Mouse (Mus musculus) limb, embryonic 14.5 days (tissue): Measurements from ENCODE around the gene Rpgrip1l. TPM values are rescaled to one million over a fixed set of nuclear protein-coding genes. Genes with fewer than 3 reads are reported as not detected.

Experiments
- ATAC-seq: fragments of 200-750 bp; cut with Nextera tagmentation; 2 replicates; pipeline ENCODE4 v1.8.0; 2017; ENCODE audit warnings: low read depth, moderate number of reproducible peaks, moderate TSS enrichment; ENCODE audit not compliant: low FRiP score
- DNase-seq: peaks from one replicate; pipeline ENCODE4 v3.0.0-alpha.2; 2015; ENCODE audit warnings: low spot score
- H3K27ac ChIP-seq: fragments of 300-500 bp; sonication (generic); replicated peaks from 2 replicates; pipeline ENCODE4 v1.5.1; 2014; ENCODE audit warnings: low read depth, mild to moderate bottlenecking, low read length, moderate library complexity, mixed read lengths
- H3K27me3 ChIP-seq: fragments of 300-500 bp; sonication (generic); 2 replicates; pipeline ENCODE4 v1.6.1; 2014; ENCODE audit warnings: low read length, mixed read lengths; ENCODE audit not compliant: control insufficient read depth, insufficient read depth
- H3K36me3 ChIP-seq: fragments of 300-500 bp; sonication (generic); 2 replicates; pipeline ENCODE4 v1.6.1; 2014; ENCODE audit warnings: mild to moderate bottlenecking, low read length, moderate library complexity, mixed read lengths; ENCODE audit not compliant: control insufficient read depth, insufficient read depth
- H3K4me1 ChIP-seq: fragments of 300-500 bp; sonication (generic); 2 replicates; pipeline ENCODE4 v1.6.1; 2014; ENCODE audit warnings: antibody characterized with exemption, low read length, mixed read lengths; ENCODE audit not compliant: control insufficient read depth, insufficient read depth
- H3K4me2 ChIP-seq: fragments of 300-500 bp; sonication (generic); replicated peaks from 2 replicates; pipeline ENCODE4 v1.6.1; 2014; ENCODE audit warnings: low read depth, mild to moderate bottlenecking, low read length, moderate library complexity; ENCODE audit not compliant: severe bottlenecking
- H3K4me3 ChIP-seq: fragments of 300-500 bp; sonication (generic); replicated peaks from 2 replicates; pipeline ENCODE4 v1.5.1; 2014; ENCODE audit warnings: low read length
- H3K9ac ChIP-seq: fragments of 300-500 bp; sonication (generic); 2 replicates; pipeline ENCODE4 v1.6.1; 2014; ENCODE audit warnings: mild to moderate bottlenecking, low read depth, low read length, moderate library complexity; ENCODE audit not compliant: severe bottlenecking
- H3K9me3 ChIP-seq: fragments of 300-500 bp; sonication (generic); 2 replicates; pipeline ENCODE4 v1.6.1; 2016; ENCODE audit warnings: low read length; ENCODE audit not compliant: control insufficient read depth
- POLR2A ChIP-seq: fragments of 200-500 bp; IDR thresholded peaks from 2 replicates; pipeline ENCODE4 v1.8.0; 2012; ENCODE audit warnings: inconsistent platforms, mild to moderate bottlenecking, moderate library complexity, borderline replicate concordance; ENCODE audit not compliant: insufficient read depth, insufficient read length; ENCODE audit errors: extremely low read depth
- WGBS: fragments of 180-500 bp; shearing (Covaris S2); extraction: QIAGEN DNeasy Blood & Tissue Kit; methylation state at CpG from one replicate; pipeline ENCODE4 v1.1.7; 2014; 5-methylcytosine and 5-hydroxymethylcytosine counted together
- polyA plus RNA-seq, 2 experiments: library from polyadenylated mRNA; depleted of rRNA in 1 of 2; stranded (reverse) in 1 of 2; unstranded in 1 of 2; fragments of >200 nt; fragmentation: Nextera tagmentation in 1 of 2; extraction: Ambion mirVana in 1 of 2; gene quantifications; 2 replicates each; pipeline versions ENCODE4 v1.2.1 to v1.2.3; 2012 to 2014

The Rpgrip1l gene
- polyA plus RNA-seq, 2 experiments = 7.7 to 16.5 TPM

DNA sequence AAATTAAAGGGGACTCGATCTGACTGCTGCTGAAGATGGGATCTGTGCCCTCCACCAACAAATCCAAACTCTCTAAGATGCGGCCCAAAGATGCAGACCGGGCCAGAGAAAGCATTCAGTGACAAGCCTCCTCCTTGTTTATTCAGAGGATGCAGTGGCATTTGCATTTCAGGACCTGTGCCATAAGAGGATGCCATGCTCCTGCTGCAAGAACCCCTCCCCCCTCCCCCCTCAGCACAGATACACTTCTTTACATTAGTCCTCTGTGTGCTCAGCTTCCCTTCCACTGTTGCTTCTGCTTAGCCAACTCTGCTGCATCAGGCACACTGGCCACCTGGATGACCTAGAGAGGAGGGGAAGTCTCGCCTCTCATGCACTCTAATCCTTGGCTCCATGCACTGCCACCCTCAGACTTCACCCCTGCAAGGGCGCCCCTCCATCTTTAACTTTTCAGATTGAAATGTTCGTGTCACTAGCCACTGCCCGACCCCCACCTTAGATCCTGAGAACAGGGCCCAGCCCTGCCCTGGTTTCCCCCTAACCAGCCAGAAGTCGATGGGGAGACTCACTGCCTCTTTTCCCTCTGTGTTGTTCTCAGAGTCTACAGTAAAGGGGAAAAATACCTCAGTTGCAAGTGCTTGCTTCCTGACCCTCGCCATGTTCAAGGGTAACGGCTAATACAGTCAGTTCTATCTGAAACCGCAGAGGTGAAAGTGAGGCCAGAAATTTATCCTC is 14.6 kb upstream of the Rpgrip1l start:
- H3K9me3 ChIP-seq = no peaks in the 10 kb centered on the region
- no peak overlapping the region for H3K4me2 ChIP-seq
- H3K4me1 ChIP-seq = peaks cover 33% of the 10 kb centered on the region
- 84% methylated on average over 11 of the region's 11 CpGs for WGBS
- no peak overlapping the region for H3K9ac ChIP-seq
- H3K4me3 ChIP-seq = no peak overlapping the region
- H3K36me3 ChIP-seq = peaks cover 3% of the 10 kb centered on the region; the same call in 1 of the 2 replicates
- H3K27ac ChIP-seq = no peak overlapping the region
- DNase-seq (no peak), ATAC-seq (no peak)
- no peak for TF ChIP-seq POLR2A
- H3K27me3 ChIP-seq = no peaks in the 10 kb centered on the region

DNA sequence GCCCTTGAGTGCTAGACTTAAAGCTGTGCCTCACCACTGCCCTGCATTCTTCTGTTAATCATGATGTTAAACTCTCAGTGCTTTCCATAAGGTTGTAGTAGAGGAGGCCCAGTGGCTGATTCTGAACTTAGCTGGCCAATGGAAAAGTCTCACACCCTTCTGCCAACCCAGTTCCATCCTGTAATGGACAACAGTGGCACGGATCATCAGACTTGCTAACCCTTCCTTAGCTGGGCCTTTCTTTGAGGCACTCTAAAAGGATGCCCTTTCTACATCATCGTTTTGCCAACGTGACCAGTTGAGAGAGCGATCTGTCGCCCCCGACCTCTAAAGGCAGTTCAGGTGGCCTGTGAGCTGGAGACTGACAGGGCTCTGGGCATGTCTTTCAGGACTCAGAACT is 13.9 kb upstream of the Rpgrip1l start:
- Histone ChIP-seq H3K4me1 (peaks cover 33% of the 10 kb centered on the region), H3K27me3 (no peaks in the 10 kb centered on the region), H3K27ac (no peak overlapping the region), H3K9ac (no peak overlapping the region), H3K9me3 (no peaks in the 10 kb centered on the region), H3K4me2 (no peak overlapping the region), H3K36me3 (peaks cover 3% of the 10 kb centered on the region; the same call in 1 of the 2 replicates), H3K4me3 (no peak overlapping the region)
- ATAC-seq = no peak
- 91% methylated on average over 6 of the region's 6 CpGs for WGBS
- TF ChIP-seq POLR2A = no peak
- no peak for DNase-seq

DNA sequence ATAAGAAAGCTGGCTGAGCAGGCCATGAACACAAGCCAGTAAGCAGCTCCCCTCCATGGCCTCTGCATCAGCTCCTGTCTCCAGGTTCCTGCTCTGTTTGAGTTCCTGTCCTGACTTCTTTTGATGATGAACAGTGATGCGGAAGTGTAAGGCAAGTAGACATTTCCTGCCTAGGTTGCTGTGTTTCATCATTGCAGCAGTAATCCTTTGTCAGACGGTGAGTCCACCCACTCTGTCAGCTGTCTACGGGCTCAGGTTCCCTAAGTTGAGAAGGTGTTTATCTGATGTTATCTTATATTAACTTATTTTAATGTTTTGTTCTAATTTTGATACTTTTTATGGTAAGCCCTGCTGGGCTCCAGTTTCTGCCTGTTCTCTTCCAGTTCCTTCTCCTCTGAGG is 13.0 kb upstream of the Rpgrip1l start:
- H3K36me3 ChIP-seq = peaks cover 3% of the 10 kb centered on the region; the same call in 1 of the 2 replicates

DNA sequence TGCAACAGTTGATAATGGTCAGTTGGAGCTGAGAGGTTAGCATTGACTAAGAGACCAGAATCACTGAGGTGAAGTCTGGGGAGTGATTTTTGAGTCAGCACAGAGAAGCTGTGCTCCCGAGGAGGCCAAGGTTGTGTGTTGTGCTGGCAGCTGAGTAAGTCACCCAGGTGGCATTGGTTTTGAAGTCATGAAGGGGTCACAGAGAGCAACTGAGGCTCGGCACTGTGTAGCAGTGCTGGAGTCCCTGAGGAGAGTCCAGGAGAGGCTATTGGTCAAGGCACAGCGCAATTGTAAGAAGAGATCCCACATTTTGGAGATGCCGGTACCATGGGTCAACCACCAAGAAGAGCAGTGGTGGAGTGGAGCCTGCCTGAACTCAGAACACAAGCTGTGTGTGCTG is 11.9 kb upstream of the Rpgrip1l start:
- H3K9me3 ChIP-seq = no peaks in the 10 kb centered on the region
- no peak overlapping the region for H3K27ac ChIP-seq
- ATAC-seq (no peak), DNase-seq (no peak)
- no peak for TF ChIP-seq POLR2A
- H3K27me3 ChIP-seq = no peaks in the 10 kb centered on the region
- no peak overlapping the region for H3K4me3 ChIP-seq
- no peak overlapping the region for H3K9ac ChIP-seq
- H3K4me1 ChIP-seq = peaks cover 18% of the 10 kb centered on the region
- no peak overlapping the region for H3K4me2 ChIP-seq
- peaks cover 3% of the 10 kb centered on the region; the same call in 1 of the 2 replicates for H3K36me3 ChIP-seq
- 80% methylated on average over 4 of the region's 4 CpGs for WGBS

More for the DNA sequence above, 13.0 kb upstream of the Rpgrip1l start:
- Histone ChIP-seq H3K4me3 (no peak overlapping the region), H3K9me3 (no peaks in the 10 kb centered on the region), H3K4me1 (peaks cover 29% of the 10 kb centered on the region), H3K27ac (no peak overlapping the region), H3K9ac (no peak overlapping the region), H3K27me3 (no peaks in the 10 kb centered on the region), H3K4me2 (no peak overlapping the region)
- 51% methylated on average over 3 of the region's 3 CpGs for WGBS
- ATAC-seq = no peak
- no peak for TF ChIP-seq POLR2A
- DNase-seq = no peak

DNA sequence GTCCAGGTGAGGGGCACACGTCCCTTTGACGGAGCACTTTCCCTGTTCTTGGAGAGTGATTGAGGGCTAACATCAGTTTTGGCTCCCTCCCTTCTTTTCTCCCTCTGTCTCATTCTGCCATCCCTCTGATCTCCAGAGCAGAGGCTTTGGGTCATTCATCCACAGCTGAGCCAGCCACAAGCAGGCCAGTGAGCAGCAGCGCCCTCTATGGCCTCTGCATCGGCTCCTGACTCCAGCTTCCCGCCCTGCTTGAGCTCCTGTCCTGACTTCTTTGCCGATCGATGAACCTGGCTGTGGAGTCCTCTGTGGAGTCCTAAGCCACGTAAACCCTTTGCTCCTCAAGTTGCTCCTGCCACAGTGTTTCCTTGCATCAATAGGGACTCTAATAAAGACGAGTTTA is 11.2 kb upstream of the Rpgrip1l start:
- TF ChIP-seq POLR2A = no peak
- H3K4me1 ChIP-seq = peaks cover 12% of the 10 kb centered on the region
- WGBS = 58% methylated on average over 9 of the region's 9 CpGs
- H3K9ac ChIP-seq = no peak overlapping the region
- no peak overlapping the region for H3K4me2 ChIP-seq
- H3K36me3 ChIP-seq = peaks cover 3% of the 10 kb centered on the region; the same call in 1 of the 2 replicates
- H3K27me3 ChIP-seq = no peaks in the 10 kb centered on the region
- H3K4me3 ChIP-seq = no peak overlapping the region
- no peak for ATAC-seq
- no peak for DNase-seq
- no peak overlapping the region for H3K27ac ChIP-seq
- H3K9me3 ChIP-seq = no peaks in the 10 kb centered on the region

DNA sequence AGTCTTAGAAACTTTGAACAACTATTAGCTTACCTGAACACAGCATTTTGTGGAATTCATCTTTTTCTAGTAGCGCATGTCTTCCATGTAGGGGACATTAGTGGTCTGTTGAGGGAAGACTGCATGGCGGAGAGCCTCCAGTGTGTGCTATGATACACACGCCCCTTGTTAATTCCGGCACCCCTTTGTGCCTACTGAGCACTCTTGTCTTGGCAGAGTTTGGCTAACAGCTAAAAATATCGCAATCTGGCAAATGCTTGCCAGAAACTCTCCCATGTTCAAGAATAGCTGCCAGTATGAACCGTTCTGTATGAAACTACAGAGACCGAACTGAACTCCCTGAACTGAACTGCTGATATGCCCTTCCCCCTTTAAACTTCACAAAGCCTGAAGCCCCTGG is 10.4 kb upstream of the Rpgrip1l start:
- H3K36me3 ChIP-seq = peaks cover 3% of the 10 kb centered on the region; the same call in 1 of the 2 replicates
- DNase-seq (no peak), ATAC-seq (no peak)
- no peak for TF ChIP-seq POLR2A
- 81% methylated on average over 7 of the region's 7 CpGs for WGBS
- no peak overlapping the region for H3K9ac ChIP-seq
- no peak overlapping the region for H3K4me3 ChIP-seq
- no peak overlapping the region for H3K4me2 ChIP-seq
- H3K4me1 ChIP-seq = peaks cover 5% of the 10 kb centered on the region; the same call in 1 of the 2 replicates
- no peak overlapping the region for H3K27ac ChIP-seq
- no peaks in the 10 kb centered on the region for H3K9me3 ChIP-seq
- H3K27me3 ChIP-seq = no peaks in the 10 kb centered on the region
